Mouse (Mus musculus) stomach, embryonic 16.5 days (tissue): ENCODE results near the gene Lrrc25. TPM values are rescaled to one million over a fixed set of nuclear protein-coding genes. Genes with fewer than 3 reads are reported as not detected.

ENCODE experiments used
- ATAC-seq: fragments of 200-750 bp; cut with Nextera tagmentation; 2 replicates; pipeline ENCODE4 v1.8.0; 2017; ENCODE audit warnings: moderate number of reproducible peaks, moderate TSS enrichment; ENCODE audit not compliant: insufficient read depth, low FRiP score
- H3K27ac ChIP-seq: fragments of 300-500 bp; sonication (generic); 2 replicates; pipeline ENCODE4 v1.5.1; 2014; ENCODE audit warnings: low read length
- H3K27me3 ChIP-seq: fragments of 300-500 bp; sonication (generic); 2 replicates; pipeline ENCODE4 v1.6.1; 2014; ENCODE audit warnings: low read length, control low read depth, mixed read lengths; ENCODE audit not compliant: control insufficient read depth, insufficient read depth
- H3K36me3 ChIP-seq: fragments of 300-500 bp; sonication (generic); 2 replicates; pipeline ENCODE4 v1.6.1; 2014; ENCODE audit warnings: low read length; ENCODE audit not compliant: control insufficient read depth, insufficient read depth
- H3K4me1 ChIP-seq: fragments of 300-500 bp; sonication (generic); 2 replicates; pipeline ENCODE4 v1.6.1; 2014; ENCODE audit warnings: low read length, control low read depth, mixed read lengths; ENCODE audit not compliant: control insufficient read depth, insufficient read depth
- H3K4me2 ChIP-seq: fragments of 300-500 bp; sonication (generic); 2 replicates; pipeline ENCODE4 v1.6.1; 2014; ENCODE audit warnings: low read depth, low read length, mixed read lengths
- H3K4me3 ChIP-seq: fragments of 300-500 bp; sonication (generic); replicated peaks from 2 replicates; pipeline ENCODE4 v1.5.1; 2014; ENCODE audit warnings: mild to moderate bottlenecking, low read length
- H3K9ac ChIP-seq: fragments of 300-500 bp; sonication (generic); 2 replicates; pipeline ENCODE4 v1.6.1; 2014; ENCODE audit warnings: low read length
- H3K9me3 ChIP-seq: fragments of 300-500 bp; sonication (generic); replicated peaks from 2 replicates; pipeline ENCODE4 v1.6.1; 2016; ENCODE audit warnings: low read length, control low read depth; ENCODE audit not compliant: control insufficient read depth
- WGBS: fragments of 180-500 bp; shearing (Covaris S2); extraction: QIAGEN DNeasy Blood & Tissue Kit; methylation state at CpG from one replicate; pipeline ENCODE4 v1.1.7; 2014; 5-methylcytosine and 5-hydroxymethylcytosine counted together
- polyA plus RNA-seq: library from polyadenylated mRNA; unstranded; fragments of >200 nt; fragmentation: Nextera tagmentation; extraction: Ambion mirVana; gene quantifications from 2 replicates; pipeline ENCODE4 v1.2.1, GENCODE M21; 2015

Gene Lrrc25
- polyA plus RNA-seq, 1 experiment from 2014 or later: 2.9 TPM

DNA sequence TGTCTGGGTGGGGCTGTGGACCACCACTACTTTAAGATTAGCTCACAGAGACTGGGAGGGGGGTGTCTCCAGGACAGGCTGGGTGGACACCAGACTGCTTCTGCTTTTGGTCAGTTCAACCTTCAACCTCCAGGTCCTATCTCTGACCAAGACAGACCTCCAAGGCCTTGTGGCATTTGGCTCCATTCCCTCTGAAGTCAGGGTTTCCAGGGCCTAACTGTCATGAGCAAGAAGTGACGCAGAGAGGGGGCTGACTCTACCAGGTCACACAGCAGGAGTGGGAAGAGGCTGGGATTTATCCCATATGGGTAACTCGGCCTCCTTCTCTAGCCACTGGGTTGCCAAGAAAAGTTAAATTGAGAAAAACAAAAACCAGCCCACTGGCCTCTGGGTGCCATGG lies 41.8 kb downstream of the Lrrc25 start:
- Histone ChIP-seq H3K4me2 (no peak overlapping the region; the same call in 1 of the 2 replicates), H3K4me3 (peak overlapping the region; percentile 89; the same call in 1 of the 2 replicates), H3K9me3 (no peaks in the 10 kb centered on the region), H3K9ac (no peak overlapping the region), H3K4me1 (peaks cover 25% of the 10 kb centered on the region), H3K27ac (no peak overlapping the region), H3K27me3 (no peaks in the 10 kb centered on the region), H3K36me3 (no peaks in the 10 kb centered on the region)
- ATAC-seq: no peak
- WGBS: 87% methylated on average over 2 of the region's 2 CpGs

DNA sequence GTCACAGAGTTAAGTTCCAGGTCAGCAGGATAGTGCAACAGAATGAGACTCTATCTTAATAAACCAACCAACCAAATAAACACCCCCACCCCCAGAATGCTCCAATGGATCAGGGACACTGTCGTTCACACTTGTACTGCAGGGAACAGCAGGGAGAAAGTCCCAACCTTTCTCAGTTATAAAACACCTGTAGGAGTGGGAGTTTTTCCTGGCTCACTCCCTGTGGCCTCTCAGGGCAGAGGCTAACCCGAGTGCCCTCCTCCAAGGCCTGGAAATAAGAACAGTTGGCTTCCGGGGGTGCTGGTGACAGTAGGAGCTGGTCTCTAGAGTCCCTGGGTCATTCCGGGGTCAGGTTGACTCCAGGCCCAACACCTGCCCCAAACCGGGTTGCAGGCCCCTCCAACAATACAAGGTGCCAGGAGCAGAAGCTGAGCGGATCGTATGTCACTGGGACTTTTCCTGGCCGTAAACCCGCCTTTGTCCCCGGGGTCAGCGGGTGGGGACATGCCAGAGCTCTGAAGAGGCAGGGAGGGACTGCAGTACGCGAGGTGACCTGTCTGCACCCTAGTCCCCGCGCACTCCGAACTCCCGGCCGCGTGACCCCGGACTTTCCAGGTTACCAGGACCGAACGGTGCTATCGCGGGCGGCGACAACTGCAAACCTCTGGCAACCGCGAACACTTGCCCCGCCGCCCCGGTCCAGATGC lies 43.1 kb downstream of the Lrrc25 start:
- Histone ChIP-seq H3K27me3 (no peaks in the 10 kb centered on the region), H3K4me1 (peaks cover 25% of the 10 kb centered on the region), H3K36me3 (no peaks in the 10 kb centered on the region), H3K9me3 (no peaks in the 10 kb centered on the region), H3K4me3 (peak overlapping the region; percentile 89), H3K4me2 (peak overlapping the region; percentile 93), H3K9ac (peak overlapping the region; percentile 70), H3K27ac (peak overlapping the region; percentile 28)
- ATAC-seq: peak; percentile 30
- 1% methylated on average over 31 of the region's 31 CpGs for WGBS

DNA sequence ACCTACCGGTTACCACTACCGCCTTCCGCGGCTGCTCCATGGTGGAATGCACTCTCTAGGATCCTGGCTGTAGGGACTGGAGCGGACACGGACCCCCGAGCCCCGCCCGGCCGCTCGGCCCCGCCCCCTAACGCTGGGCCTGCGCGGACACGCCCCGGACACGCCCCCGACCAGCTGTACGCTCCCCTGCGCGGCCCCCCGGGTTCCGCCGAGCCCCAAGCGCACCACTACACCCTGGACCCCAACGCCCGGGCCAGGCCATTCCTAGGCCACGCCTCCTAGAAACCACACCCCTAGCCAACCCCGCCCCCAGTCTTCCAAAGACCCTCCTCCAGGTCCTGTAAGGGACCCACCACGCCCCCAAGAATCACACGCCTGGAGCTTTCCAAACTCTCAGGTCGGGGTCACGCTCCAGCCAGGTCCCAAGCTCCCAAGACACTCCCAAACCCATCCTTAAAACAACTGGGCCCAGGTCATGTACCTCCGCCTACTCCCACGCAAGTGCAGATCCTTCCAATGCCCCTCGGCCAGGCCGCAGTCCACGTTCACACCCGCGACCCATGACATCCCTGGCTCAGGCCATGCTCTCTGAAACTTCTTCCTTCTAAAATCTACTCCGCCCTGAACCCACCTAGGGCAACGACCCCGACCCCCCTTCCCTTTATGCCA lies 43.8 kb downstream of the Lrrc25 start:
- peak; percentile 98 for ATAC-seq
- H3K4me2 ChIP-seq: peak overlapping the region; percentile 93
- under 1% methylated on average over 42 of the region's 44 CpGs for WGBS
- H3K36me3 ChIP-seq: no peaks in the 10 kb centered on the region
- H3K4me1 ChIP-seq: peaks cover 25% of the 10 kb centered on the region
- no peaks in the 10 kb centered on the region for H3K27me3 ChIP-seq
- peak overlapping the region; percentile 70 for H3K9ac ChIP-seq
- H3K9me3 ChIP-seq: no peaks in the 10 kb centered on the region
- peak overlapping the region; percentile 28 for H3K27ac ChIP-seq
- H3K4me3 ChIP-seq: peak overlapping the region; percentile 89

DNA sequence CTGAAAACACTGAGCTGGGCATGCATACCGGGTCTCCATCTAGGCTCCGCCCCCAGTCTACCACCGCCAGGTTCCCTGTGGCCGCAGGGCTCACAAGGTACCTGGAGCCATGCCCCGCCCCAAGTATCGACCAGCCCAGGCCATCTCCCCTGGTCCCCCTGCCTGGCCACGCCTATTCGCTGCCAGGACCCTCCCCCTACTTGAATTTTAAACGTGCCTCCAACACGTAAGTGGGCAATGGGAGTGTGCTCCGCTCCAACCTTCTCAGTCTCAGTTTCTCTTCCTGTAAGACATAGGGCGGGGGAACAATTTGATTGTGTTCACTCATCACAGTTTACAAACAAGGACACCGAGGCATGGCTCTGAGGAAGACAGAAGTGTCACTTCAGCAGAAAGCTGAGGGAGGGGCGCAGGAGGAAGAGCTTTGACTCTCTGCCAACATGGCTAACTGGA lies 44.3 kb downstream of the Lrrc25 start, which contains the start of gene Pgpep1:
Pgpep1 (minus strand) TSS at position 116 of the 453 bp plus-strand sequence.
- Histone ChIP-seq H3K4me3 (peak within 1 kb of the TSS; percentile 89), H3K4me1 (peaks cover 25% of the 10 kb centered on the region), H3K9me3 (no peaks in the 10 kb centered on the region), H3K36me3 (no peaks in the 10 kb centered on the region), H3K9ac (peak within 1 kb of the TSS; percentile 70), H3K27ac (peak within 1 kb of the TSS; percentile 28), H3K27me3 (no peaks in the 10 kb centered on the region), H3K4me2 (peak within 1 kb of the TSS; percentile 93)
- ATAC-seq: peak; percentile 60
- 2% methylated on average over 14 of the region's 14 CpGs for WGBS

DNA sequence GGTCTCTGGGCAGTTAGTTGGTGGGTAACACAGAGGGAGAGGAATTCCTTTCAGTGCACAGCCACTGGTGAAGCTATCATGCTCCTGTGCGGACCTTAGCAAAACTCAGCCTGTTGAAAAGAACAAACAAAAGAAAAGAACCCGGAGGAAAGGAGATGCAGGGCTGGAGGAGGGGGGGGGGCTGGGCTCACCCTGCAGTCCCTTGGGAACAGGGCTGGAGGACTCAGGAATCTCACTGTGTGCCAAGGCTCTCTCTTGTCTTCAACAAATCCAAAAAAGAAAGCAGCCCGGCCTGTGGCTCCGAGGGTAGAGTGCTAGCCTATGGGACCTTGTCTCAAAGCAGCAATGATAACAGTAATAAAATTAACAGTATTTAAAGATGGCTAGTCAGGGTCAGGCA lies 47.7 kb downstream of the Lrrc25 start:
- Histone ChIP-seq H3K27me3 (no peaks in the 10 kb centered on the region), H3K9me3 (no peaks in the 10 kb centered on the region), H3K36me3 (no peaks in the 10 kb centered on the region), H3K27ac (no peak overlapping the region), H3K4me3 (no peak overlapping the region), H3K4me2 (no peak overlapping the region), H3K4me1 (peaks cover 17% of the 10 kb centered on the region), H3K9ac (no peak overlapping the region)
- ATAC-seq: no peak
- 46% methylated on average over 4 of the region's 4 CpGs for WGBS

DNA sequence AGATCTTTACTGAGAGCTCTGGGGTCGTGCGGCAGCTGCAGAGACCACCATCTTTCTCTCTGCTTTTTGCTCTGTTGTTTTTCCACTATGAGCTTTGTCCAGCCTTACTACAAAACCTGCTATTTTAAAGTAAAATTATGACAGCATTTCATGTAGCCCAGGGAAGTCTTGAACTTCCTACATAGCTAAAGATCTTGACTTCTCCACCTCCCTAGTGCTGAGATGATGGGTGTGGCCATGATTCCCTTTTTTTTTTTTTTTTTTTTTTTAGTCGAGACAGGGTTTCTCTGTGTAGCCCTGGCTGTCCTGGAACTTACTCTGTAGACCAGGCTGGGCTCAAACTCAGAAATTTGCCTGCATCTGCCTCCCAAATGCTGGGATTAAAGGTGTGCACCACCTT lies 48.7 kb downstream of the Lrrc25 start:
- no peaks in the 10 kb centered on the region for H3K27me3 ChIP-seq
- no peak overlapping the region for H3K9ac ChIP-seq
- H3K4me3 ChIP-seq: no peak overlapping the region
- no peaks in the 10 kb centered on the region for H3K36me3 ChIP-seq
- ATAC-seq: no peak
- H3K4me1 ChIP-seq: peaks cover 14% of the 10 kb centered on the region; the same call in 1 of the 2 replicates
- no peak overlapping the region for H3K27ac ChIP-seq
- 79% methylated on average over 3 of the region's 3 CpGs for WGBS
- no peaks in the 10 kb centered on the region for H3K9me3 ChIP-seq
- H3K4me2 ChIP-seq: no peak overlapping the region

DNA sequence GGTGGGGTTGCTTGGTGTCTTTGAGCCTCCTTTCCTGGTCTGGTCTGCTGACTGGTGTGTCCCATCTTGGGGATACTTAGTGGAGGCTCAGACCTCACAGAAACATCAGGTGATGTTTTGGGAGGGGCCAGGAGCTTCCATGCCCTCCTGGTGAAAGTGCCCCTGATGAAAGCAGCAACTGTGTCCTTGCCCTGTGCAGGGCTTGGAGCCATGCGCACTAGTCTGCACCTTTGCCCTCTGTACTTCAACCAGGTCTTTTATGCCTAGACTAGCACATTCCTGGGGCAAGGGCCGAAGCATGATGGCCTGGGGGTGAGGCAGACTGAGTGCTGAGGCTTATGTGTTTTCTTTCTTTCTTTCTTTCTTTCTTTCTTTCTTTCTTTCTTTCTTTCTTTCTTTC lies 49.6 kb downstream of the Lrrc25 start:
- no peak for ATAC-seq
- peaks cover 6% of the 10 kb centered on the region; the same call in 1 of the 2 replicates for H3K4me1 ChIP-seq
- H3K4me2 ChIP-seq: no peak overlapping the region
- H3K9me3 ChIP-seq: no peaks in the 10 kb centered on the region
- no peaks in the 10 kb centered on the region for H3K36me3 ChIP-seq
- 57% methylated on average over 2 of the region's 2 CpGs for WGBS
- no peaks in the 10 kb centered on the region for H3K27me3 ChIP-seq
- no peak overlapping the region for H3K4me3 ChIP-seq
- no peak overlapping the region for H3K9ac ChIP-seq
- no peak overlapping the region for H3K27ac ChIP-seq

DNA sequence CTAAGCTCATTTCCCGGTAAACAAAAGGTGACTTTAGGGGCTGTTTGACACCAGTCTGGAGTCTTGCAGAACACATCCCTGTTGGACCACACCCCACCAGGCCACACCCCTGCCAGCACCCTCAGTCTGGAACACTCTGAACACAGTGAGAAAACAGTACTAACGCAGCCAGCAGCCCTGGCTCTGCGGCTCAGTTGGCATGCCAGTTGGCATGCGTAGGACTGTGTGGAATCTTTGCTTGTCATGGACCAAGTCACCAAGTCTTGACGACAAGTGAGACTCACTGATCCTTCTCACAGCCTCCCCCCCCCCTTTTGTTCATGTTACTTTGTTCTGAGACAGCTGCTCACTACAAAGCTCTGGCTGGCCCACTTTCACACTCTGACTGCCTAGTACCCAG lies 51.1 kb downstream of the Lrrc25 start:
- Histone ChIP-seq H3K27me3 (no peaks in the 10 kb centered on the region), H3K9ac (no peak overlapping the region), H3K27ac (no peak overlapping the region), H3K4me2 (no peak overlapping the region), H3K4me1 (peaks cover 6% of the 10 kb centered on the region; the same call in 1 of the 2 replicates), H3K4me3 (no peak overlapping the region), H3K36me3 (no peaks in the 10 kb centered on the region), H3K9me3 (no peaks in the 10 kb centered on the region)
- ATAC-seq: no peak
- 62% methylated on average over 5 of the region's 5 CpGs for WGBS
